Mouse (Mus musculus): Measurements from ENCODE around the gene Atp6v0b. TPM values are rescaled to one million over a fixed set of nuclear protein-coding genes. Genes with fewer than 3 reads are reported as not detected.

Gene Atp6v0b
- total RNA-seq, 4 experiments from 2014 or later: 234 to 264 (median 239) TPM

DNA sequence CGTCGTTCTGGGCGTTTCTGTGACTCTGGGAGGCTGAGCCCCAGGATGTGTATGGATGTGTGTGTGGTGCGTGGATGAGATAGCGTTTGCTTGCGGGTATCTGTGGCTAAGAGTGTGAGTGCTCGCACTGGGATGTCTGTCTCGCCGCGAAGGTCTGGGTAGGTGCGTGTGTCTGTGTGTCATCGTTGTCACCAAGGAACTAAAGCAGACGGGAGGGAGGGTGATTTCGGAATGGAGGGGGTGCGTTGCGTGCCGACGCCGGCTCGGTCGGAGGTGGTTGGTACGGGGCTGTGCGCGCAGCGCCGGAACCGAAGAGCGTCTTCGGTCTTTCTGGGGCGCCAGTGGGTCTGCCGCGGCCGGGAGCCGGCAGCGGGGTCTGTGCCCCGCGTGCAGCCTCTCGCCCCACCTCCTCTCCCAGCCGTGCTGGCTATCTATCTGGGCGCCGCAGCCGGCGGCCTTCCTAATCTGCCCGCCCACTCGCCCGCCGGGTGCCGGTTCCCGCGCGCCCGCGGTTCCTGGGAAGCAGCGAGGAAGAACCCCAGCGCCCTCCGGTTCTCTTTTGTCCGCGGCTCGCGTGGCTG is 51.5 kb downstream of the Atp6v0b start:
- DNase-seq: no peak

DNA sequence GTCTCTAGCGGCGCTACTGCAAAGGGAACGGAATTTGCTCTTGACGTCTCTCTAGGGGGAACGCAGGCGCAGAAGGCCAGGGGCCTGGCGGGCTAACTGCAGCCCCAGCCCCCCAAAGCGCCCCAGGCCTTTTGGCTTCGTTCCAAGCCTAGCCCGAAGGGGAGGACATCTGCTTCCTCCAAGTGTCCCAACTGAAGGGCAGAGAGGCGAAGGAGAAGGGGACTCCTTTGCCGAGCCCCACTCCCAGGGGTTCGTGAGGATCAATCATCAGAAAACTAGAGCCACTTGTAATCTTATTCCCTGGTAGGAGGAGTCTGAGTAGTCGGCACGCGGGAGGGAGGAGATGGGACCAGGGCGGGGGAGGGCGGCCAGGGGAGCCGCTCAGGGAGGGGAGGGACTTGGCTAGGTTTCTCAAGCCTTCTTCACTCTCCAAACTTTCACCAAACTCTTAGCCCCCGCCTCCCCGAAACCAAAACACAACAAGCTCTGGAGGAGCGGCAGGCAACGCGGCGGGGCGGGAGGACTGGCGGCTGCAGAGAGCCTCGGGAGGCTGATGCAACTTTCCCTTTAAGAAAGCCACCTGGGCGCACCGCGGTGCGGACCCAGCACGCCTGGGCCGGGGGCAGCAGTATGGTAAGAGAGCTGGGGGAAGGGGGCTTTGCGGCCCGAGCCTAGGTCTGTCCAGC is 52.1 kb downstream of the Atp6v0b start:
- DNase-seq: peak; percentile 65

DNA sequence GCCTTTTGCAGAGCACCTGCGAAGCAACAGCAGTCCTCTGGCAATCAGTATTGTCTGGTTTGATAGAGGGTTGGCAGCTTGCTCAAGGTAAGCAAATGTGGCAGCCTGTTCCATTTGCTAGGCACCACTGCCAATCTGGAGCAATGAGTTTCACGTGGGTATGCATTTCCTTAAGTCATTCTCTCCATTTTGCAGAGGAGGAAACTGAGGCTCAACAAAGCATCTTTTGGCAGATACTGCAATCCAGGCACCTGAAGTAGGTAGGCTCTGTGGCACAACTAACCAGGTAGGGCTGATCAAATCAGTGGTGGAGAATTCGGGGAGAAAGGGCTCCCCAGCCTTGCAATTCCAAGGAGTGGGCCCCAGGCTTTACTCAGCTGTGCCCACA is 52.7 kb downstream of the Atp6v0b start, which contains the start of gene Slc6a9:
TSS of gene Slc6a9 (plus strand) at position 50 of the 388 bp plus-strand sequence.
- DNase-seq: no peak

Other genes with a start within 250 kb of the Atp6v0b start
- gene Dmap1, start 205.1 kb downstream of the Atp6v0b start, total RNA-seq (2022): 10 to 100 TPM; 22.3 to 35.4 (median 31.1) TPM
- not detected for gene Gm12845, start 162.9 kb downstream of the Atp6v0b start, total RNA-seq (2022)
- gene Klf17, start 121.7 kb downstream of the Atp6v0b start, total RNA-seq (2022): not detected
- gene Slc6a9, start 52.8 kb downstream of the Atp6v0b start, total RNA-seq (2022): 10 to 100 TPM; 15.7 to 23.6 (median 19.2) TPM
- gene Ccdc24, start 14.8 kb downstream of the Atp6v0b start, total RNA-seq (2022): 1 to 10 TPM; 1.1 to 1.8 (median 1.5) TPM
- 10 to 100 TPM; 13.8 to 23.0 (median 19.7) TPM for gene B4galt2, start 3.8 kb downstream of the Atp6v0b start, total RNA-seq (2022)
- 10 to 100 TPM in 3 of 4 experiments, 1 to 10 TPM in 1; 8.7 to 13.8 (median 11.2) TPM for gene Dph2, start 4.7 kb upstream of the Atp6v0b start, total RNA-seq (2022)
- 10 to 100 TPM; 41.5 to 67.2 (median 54.8) TPM for gene Ipo13, start 27.7 kb upstream of the Atp6v0b start, total RNA-seq (2022)
- gene Artn, start 42.4 kb upstream of the Atp6v0b start, total RNA-seq (2022): under 1 TPM; 0.24 to 0.54 (median 0.38) TPM
- 10 to 100 TPM; 30.4 to 40.3 (median 35.3) TPM for gene St3gal3, start 247.6 kb upstream of the Atp6v0b start, total RNA-seq (2022)